Mouse (Mus musculus): ENCODE data around the gene Cntrl. TPM values are rescaled to one million over a fixed set of nuclear protein-coding genes. Genes with fewer than 3 reads are reported as not detected.

Gene Cntrl
- polyA plus RNA-seq, 1 experiment from 2014 or later: 8.4 TPM

DNA sequence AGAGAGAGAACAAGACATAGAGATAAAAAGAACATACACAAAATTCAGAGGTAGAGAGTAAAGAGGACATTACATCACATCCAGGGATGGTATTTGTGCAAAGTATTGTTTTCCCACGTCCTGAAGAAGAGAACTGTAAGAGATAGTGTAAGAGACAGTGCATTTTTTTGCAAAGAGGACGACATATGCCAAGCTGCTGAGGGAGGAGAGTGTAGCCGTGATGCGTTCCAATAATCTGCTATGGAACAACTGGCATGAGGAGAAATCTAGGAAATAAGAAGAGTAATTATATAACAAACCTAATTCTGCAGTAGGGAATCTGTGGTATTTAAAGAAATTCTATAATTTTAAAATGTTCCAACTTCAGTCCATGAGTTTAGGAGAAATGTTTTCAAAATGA is 21.9 kb upstream of the Cntrl start:
- Histone ChIP-seq H3K9me3 (replicated peaks) (no peaks in the 10 kb centered on the region), H3K36me3 (no peaks in the 10 kb centered on the region), H3K4me3 (replicated peaks) (no peak overlapping the region), H3K4me1 (no peaks in the 10 kb centered on the region), H3K4me2 (no peak overlapping the region), H3K9ac (replicated peaks) (no peak overlapping the region), H3K27ac (replicated peaks) (no peak overlapping the region), H3K27me3 (replicated peaks) (no peaks in the 10 kb centered on the region)
- no peak for ATAC-seq (ENCODE audit: low FRiP score)
- 76% methylated on average over 4 of the region's 4 CpGs for WGBS

- no peak overlapping the region for H3K4me2 ChIP-seq
- 86% methylated on average over 6 of the region's 6 CpGs for WGBS
- H3K9me3 ChIP-seq (replicated peaks): no peaks in the 10 kb centered on the region
- H3K27ac ChIP-seq (replicated peaks): no peak overlapping the region
- H3K36me3 ChIP-seq: no peaks in the 10 kb centered on the region
- no peaks in the 10 kb centered on the region for H3K27me3 ChIP-seq (replicated peaks)
- no peak overlapping the region for H3K4me3 ChIP-seq (replicated peaks)
- no peaks in the 10 kb centered on the region for H3K4me1 ChIP-seq
- no peak overlapping the region for H3K9ac ChIP-seq (replicated peaks)
- ATAC-seq (ENCODE audit: low FRiP score): no peak
These were observed 8.8 kb upstream of the Cntrl start for GRCm38 (mm10) chr2:35100529-35100928.

DNA sequence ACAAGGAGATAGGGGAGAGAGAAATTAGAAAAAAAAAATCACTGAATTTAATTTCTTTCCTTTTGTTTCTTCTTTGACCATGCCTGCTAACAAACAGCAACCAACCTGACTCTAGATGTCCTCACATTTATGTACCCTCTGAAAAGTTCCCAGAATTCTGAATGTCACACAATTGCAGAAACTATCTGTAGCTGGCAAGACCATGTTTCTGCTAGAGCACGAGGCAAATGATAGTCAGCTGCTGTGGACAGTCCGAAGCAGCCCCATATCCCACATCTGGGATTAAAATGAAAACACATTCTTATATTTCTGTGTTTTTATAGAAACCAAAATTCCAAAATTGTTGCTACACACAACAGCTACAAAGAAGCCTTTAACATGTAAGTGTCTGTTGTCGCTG is 7.8 kb upstream of the Cntrl start, which contains the start of gene AI182371:
TSS of gene AI182371 (minus strand) at position 101 of the 400 bp plus-strand sequence.
- Histone ChIP-seq H3K4me1 (no peaks in the 10 kb centered on the region), H3K27me3 (replicated peaks) (no peaks in the 10 kb centered on the region), H3K4me3 (replicated peaks) (no peak within 1 kb of the TSS), H3K9ac (replicated peaks) (no peak within 1 kb of the TSS), H3K27ac (replicated peaks) (no peak within 1 kb of the TSS), H3K36me3 (no peaks in the 10 kb centered on the region), H3K4me2 (no peak within 1 kb of the TSS), H3K9me3 (replicated peaks) (no peaks in the 10 kb centered on the region)
- 95% methylated on average over 3 of the region's 3 CpGs for WGBS
- ATAC-seq (ENCODE audit: low FRiP score): no peak

DNA sequence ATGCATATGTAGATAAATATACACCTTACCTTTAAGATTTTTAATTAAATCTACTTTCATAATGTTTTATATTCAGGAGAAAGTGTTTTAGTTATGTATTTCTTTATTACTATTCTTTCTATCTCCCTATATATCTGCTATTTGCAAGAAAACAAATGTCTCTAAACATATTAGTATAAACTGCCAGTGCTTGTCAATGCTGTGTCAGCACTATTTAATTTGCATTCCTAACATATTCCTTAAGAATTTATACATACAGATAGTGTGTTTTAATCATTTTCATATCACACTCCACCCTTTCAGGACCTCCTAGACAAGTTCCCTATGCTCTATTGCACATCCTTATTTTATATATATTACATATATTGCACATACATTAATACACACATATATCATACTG is 6.5 kb upstream of the Cntrl start:
- H3K27me3 ChIP-seq (replicated peaks): 0 out of 2 replicates have a peak, but pooled peaks cover 2% of the 10 kb centered on the region
- no peak overlapping the region for H3K4me2 ChIP-seq
- no peaks in the 10 kb centered on the region for H3K36me3 ChIP-seq
- no peak for ATAC-seq (ENCODE audit: low FRiP score)
- no peak overlapping the region for H3K4me3 ChIP-seq (replicated peaks)
- no peaks in the 10 kb centered on the region for H3K4me1 ChIP-seq
- no peak overlapping the region for H3K27ac ChIP-seq (replicated peaks)
- H3K9me3 ChIP-seq (replicated peaks): no peaks in the 10 kb centered on the region
- no peak overlapping the region for H3K9ac ChIP-seq (replicated peaks)

DNA sequence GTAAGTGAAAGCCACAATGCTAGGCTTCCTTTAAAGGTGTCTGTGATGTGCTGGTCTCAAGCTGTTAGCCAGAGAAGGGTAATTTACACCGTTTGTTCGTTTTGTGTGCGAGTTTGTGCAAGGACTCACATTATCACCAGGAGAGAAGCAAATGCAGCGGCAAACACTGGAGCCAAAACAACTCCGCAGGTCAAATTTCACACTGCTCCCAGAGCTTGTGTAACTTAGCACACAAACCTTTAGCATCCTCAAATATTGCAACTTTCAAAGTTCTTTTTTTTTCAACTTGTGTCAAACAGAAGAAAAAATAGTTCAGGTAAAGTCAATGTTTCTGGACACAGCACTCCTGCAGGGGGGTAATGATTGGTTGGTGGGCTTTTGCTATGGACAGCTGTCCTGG is 5.7 kb upstream of the Cntrl start:
- Histone ChIP-seq H3K9me3 (replicated peaks) (no peaks in the 10 kb centered on the region), H3K4me3 (replicated peaks) (no peak overlapping the region), H3K27me3 (replicated peaks) (0 out of 2 replicates have a peak, but pooled peaks cover 2% of the 10 kb centered on the region), H3K4me2 (no peak overlapping the region), H3K4me1 (peaks cover under 1% of the 10 kb centered on the region; the same call in 1 of the 2 replicates), H3K27ac (replicated peaks) (no peak overlapping the region), H3K36me3 (no peaks in the 10 kb centered on the region), H3K9ac (replicated peaks) (no peak overlapping the region)
- 65% methylated on average over 5 of the region's 5 CpGs for WGBS
- no peak for ATAC-seq (ENCODE audit: low FRiP score)

- Histone ChIP-seq H3K9ac (replicated peaks) (no peak overlapping the region), H3K4me3 (replicated peaks) (no peak overlapping the region), H3K27ac (replicated peaks) (no peak overlapping the region), H3K4me1 (peaks cover 6% of the 10 kb centered on the region), H3K9me3 (replicated peaks) (no peaks in the 10 kb centered on the region), H3K27me3 (replicated peaks) (0 out of 2 replicates have a peak, but pooled peaks cover 2% of the 10 kb centered on the region), H3K36me3 (no peaks in the 10 kb centered on the region), H3K4me2 (no peak overlapping the region)
- no peak for ATAC-seq (ENCODE audit: low FRiP score)
- 60% methylated on average over 3 of the region's 3 CpGs for WGBS
These were observed 4.4 kb upstream of the Cntrl start for GRCm38 (mm10) chr2:35104843-35105242.

GRCm38 (mm10) chr2:35107984-35108635 is 1.2 kb upstream of the Cntrl start:
- H3K4me1 ChIP-seq: peaks cover 16% of the 10 kb centered on the region
- ATAC-seq (ENCODE audit: low FRiP score): no peak
- H3K4me3 ChIP-seq (replicated peaks): no peak overlapping the region
- no peak overlapping the region for H3K4me2 ChIP-seq
- H3K9ac ChIP-seq (replicated peaks): no peak overlapping the region
- WGBS: 58% methylated on average over 5 of the region's 5 CpGs
- H3K9me3 ChIP-seq (replicated peaks): no peaks in the 10 kb centered on the region
- no peak overlapping the region for H3K27ac ChIP-seq (replicated peaks)
- no peaks in the 10 kb centered on the region for H3K36me3 ChIP-seq
- H3K27me3 ChIP-seq (replicated peaks): 0 out of 2 replicates have a peak, but pooled peaks cover 2% of the 10 kb centered on the region

DNA sequence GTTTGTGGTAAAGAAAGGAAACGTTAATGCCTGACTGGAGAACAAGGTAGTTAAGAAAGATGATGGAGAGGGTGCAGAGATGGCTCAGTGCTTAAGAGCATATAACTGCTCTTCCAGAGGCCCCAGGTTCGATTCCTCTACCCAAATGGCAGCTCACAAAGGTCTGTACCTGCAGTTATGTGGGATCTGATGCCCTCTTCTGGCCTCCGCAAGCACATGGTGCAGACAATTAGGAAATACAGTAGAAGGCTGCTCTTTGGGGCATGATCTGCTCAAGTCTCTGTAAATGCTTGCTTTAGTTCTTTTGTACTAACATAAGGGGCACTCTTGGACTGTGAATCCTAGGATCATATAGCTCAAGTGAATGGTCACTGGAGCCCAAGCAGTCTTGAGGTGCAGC is 580 bp upstream of the Cntrl start:
- WGBS: 33% methylated on average over 3 of the region's 3 CpGs
- peaks cover 16% of the 10 kb centered on the region for H3K4me1 ChIP-seq
- peak; percentile 83 for ATAC-seq (ENCODE audit: low FRiP score)
- H3K9me3 ChIP-seq (replicated peaks): no peaks in the 10 kb centered on the region
- H3K36me3 ChIP-seq: no peaks in the 10 kb centered on the region
- H3K4me2 ChIP-seq: peak overlapping the region; percentile 64
- H3K27ac ChIP-seq (replicated peaks): peak overlapping the region; percentile 91
- 0 out of 2 replicates have a peak, but pooled peaks cover 2% of the 10 kb centered on the region for H3K27me3 ChIP-seq (replicated peaks)
- peak overlapping the region; percentile 85 for H3K4me3 ChIP-seq (replicated peaks)
- H3K9ac ChIP-seq (replicated peaks): peak overlapping the region; percentile 76

DNA sequence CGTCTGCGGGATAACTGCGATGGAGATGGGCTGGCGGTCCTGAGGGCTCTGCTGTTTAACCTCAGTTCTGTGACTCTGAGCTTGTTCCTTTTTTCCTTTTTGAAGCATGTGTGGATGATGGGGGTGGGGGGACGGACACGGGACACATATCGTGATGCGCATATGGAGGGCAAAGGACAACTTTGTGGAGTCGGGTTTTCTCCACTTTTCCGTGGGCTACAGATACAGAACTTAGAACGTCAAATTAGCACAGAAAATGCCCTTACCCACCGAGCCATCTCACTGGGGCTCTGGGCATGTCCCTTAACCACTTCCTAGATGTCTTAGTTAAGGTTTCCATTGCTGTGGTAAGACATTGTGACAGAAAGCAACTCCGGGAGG is 622 bp downstream of the Cntrl start:
- H3K9me3 ChIP-seq (replicated peaks): no peaks in the 10 kb centered on the region
- peak overlapping the region; percentile 64 for H3K4me2 ChIP-seq
- peak overlapping the region; percentile 76 for H3K9ac ChIP-seq (replicated peaks)
- H3K4me1 ChIP-seq: peaks cover 16% of the 10 kb centered on the region
- no peaks in the 10 kb centered on the region for H3K36me3 ChIP-seq
- 0 out of 2 replicates have a peak, but pooled peaks have one; percentile 4 for ATAC-seq (ENCODE audit: low FRiP score)
- H3K4me3 ChIP-seq (replicated peaks): peak overlapping the region; percentile 85
- peak overlapping the region; percentile 91 for H3K27ac ChIP-seq (replicated peaks)
- WGBS: under 1% methylated on average over 13 of the region's 13 CpGs
- H3K27me3 ChIP-seq (replicated peaks): 0 out of 2 replicates have a peak, but pooled peaks cover 2% of the 10 kb centered on the region

DNA sequence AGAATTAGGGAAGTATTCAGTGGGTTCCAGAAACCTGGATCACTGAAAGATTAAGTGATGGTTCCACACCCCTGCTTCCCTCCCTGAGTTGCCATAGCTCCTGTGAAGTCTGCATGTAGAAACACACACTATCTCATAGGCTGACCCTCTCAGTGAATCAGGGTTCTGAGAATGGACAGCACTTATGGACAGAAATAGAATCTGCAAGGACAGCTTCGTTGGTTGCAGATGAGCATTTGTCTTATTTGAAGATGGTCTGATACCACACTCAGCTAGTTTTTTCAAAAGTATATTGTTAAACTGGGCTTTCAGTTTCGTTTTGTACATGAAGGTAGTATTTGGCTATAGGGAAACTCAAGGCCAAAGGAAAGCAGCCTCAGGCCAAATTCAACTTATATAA is 1.2 kb downstream of the Cntrl start:
- H3K27me3 ChIP-seq (replicated peaks): 0 out of 2 replicates have a peak, but pooled peaks cover 2% of the 10 kb centered on the region
- no peak overlapping the region for H3K4me3 ChIP-seq (replicated peaks)
- H3K9ac ChIP-seq (replicated peaks): no peak overlapping the region
- H3K9me3 ChIP-seq (replicated peaks): no peaks in the 10 kb centered on the region
- peaks cover 16% of the 10 kb centered on the region for H3K4me1 ChIP-seq
- H3K36me3 ChIP-seq: no peaks in the 10 kb centered on the region
- WGBS: 90% methylated on average over 2 of the region's 2 CpGs
- H3K27ac ChIP-seq (replicated peaks): no peak overlapping the region
- H3K4me2 ChIP-seq: peak overlapping the region; percentile 9; the same call in 1 of the 2 replicates
- no peak for ATAC-seq (ENCODE audit: low FRiP score)

GRCm38 (mm10) chr2:35124716-35125115 is 15.4 kb downstream of the Cntrl start:
- no peak overlapping the region for H3K4me2 ChIP-seq
- H3K4me1 ChIP-seq: no peaks in the 10 kb centered on the region
- H3K9ac ChIP-seq (replicated peaks): no peak overlapping the region
- peaks cover 29% of the 10 kb centered on the region for H3K36me3 ChIP-seq
- H3K4me3 ChIP-seq (replicated peaks): no peak overlapping the region
- H3K9me3 ChIP-seq (replicated peaks): no peaks in the 10 kb centered on the region
- ATAC-seq (ENCODE audit: low FRiP score): no peak
- H3K27me3 ChIP-seq (replicated peaks): no peaks in the 10 kb centered on the region
- WGBS: 77% methylated on average over 7 of the region's 7 CpGs
- H3K27ac ChIP-seq (replicated peaks): no peak overlapping the region

- H3K9ac ChIP-seq (replicated peaks): no peak overlapping the region
- H3K27me3 ChIP-seq (replicated peaks): no peaks in the 10 kb centered on the region
- peak overlapping the region; percentile 47 for H3K4me2 ChIP-seq
- H3K4me3 ChIP-seq (replicated peaks): peak overlapping the region; percentile 37
- H3K27ac ChIP-seq (replicated peaks): no peak overlapping the region
- no peaks in the 10 kb centered on the region for H3K9me3 ChIP-seq (replicated peaks)
- no peak for ATAC-seq (ENCODE audit: low FRiP score)
- H3K36me3 ChIP-seq: peaks cover 22% of the 10 kb centered on the region
- peaks cover 10% of the 10 kb centered on the region; the same call in 1 of the 2 replicates for H3K4me1 ChIP-seq
These were observed 22.2 kb downstream of the Cntrl start for GRCm38 (mm10) chr2:35131491-35131890.

Measured in neural tube, embryonic 15.5 days (tissue).